Mouse (Mus musculus): ENCODE data around the gene Cabcoco1. TPM values are rescaled to one million over a fixed set of nuclear protein-coding genes. Genes with fewer than 3 reads are reported as not detected.

Cabcoco1 gene
- polyA plus RNA-seq (2014; fragmentation: Nextera tagmentation; extraction: Ambion mirVana) = 35.3 and 42.1 TPM in 2 replicates

- no peaks in the 10 kb centered on the region for H3K36me3 ChIP-seq (ENCODE audit: control insufficient read depth, insufficient read depth, low read length)
- WGBS = 6% methylated on average over 17 of the region's 17 CpGs
- peak within 1 kb of the TSS; percentile 76 for H3K4me2 ChIP-seq (ENCODE audit: low read length)
- ATAC-seq (ENCODE audit: insufficient number of reproducible peaks, insufficient read depth, low FRiP score, low read depth) = peak; percentile 20; the same call in 1 of the 2 replicates
- H3K9me3 ChIP-seq (ENCODE audit: control insufficient read depth, low read length) = no peaks in the 10 kb centered on the region
- H3K9ac ChIP-seq (ENCODE audit: low read length) = peak within 1 kb of the TSS; percentile 74
- peak within 1 kb of the TSS; percentile 48 to 49 for H3K4me3 ChIP-seq (ENCODE audit: control insufficient read depth in 1 of 2, insufficient read depth in 1 of 2, low read depth in 1 of 2, low read length in 2 of 2)
- H3K4me1 ChIP-seq (ENCODE audit: control insufficient read depth in 2 of 2, insufficient read depth in 2 of 2, low read length in 2 of 2) = peaks cover 7 to 18% of the 10 kb centered on the region in 2 experiments
- no peaks in the 10 kb centered on the region for H3K27me3 ChIP-seq (ENCODE audit: control insufficient read depth, insufficient read depth, low read length)
- H3K27ac ChIP-seq (replicated peaks in 1 of 2; ENCODE audit: control insufficient read depth in 1 of 2, insufficient read depth in 1 of 2, low read depth in 2 of 2, low read length in 2 of 2) = peak within 1 kb of the TSS; percentile 76 to 87
Observed at GRCm38 (mm10) chr10:68541139-68541942, at the start of gene Cabcoco1. Gene Cabcoco1, minus strand, starts transcription at chr10:68541896.

- ATAC-seq (ENCODE audit: insufficient number of reproducible peaks, insufficient read depth, low FRiP score, low read depth) = no peak
- Histone ChIP-seq H3K4me3 (ENCODE audit: control insufficient read depth in 1 of 2, insufficient read depth in 1 of 2, low read depth in 1 of 2, low read length in 2 of 2) (no peak overlapping the region), H3K36me3 (ENCODE audit: control insufficient read depth, insufficient read depth, low read length) (no peaks in the 10 kb centered on the region), H3K4me2 (ENCODE audit: low read length) (no peak overlapping the region), H3K27me3 (ENCODE audit: control insufficient read depth, insufficient read depth, low read length) (no peaks in the 10 kb centered on the region), H3K9me3 (ENCODE audit: control insufficient read depth, low read length) (no peaks in the 10 kb centered on the region), H3K4me1 (ENCODE audit: control insufficient read depth in 2 of 2, insufficient read depth in 2 of 2, low read length in 2 of 2) (no peaks in the 10 kb centered on the region), H3K9ac (ENCODE audit: low read length) (no peak overlapping the region), H3K27ac (replicated peaks in 1 of 2; ENCODE audit: control insufficient read depth in 1 of 2, insufficient read depth in 1 of 2, low read depth in 2 of 2, low read length in 2 of 2) (no peak overlapping the region)
- whole genome bisulfite sequencing = 81% methylated on average over 11 of the region's 11 CpGs
Observed at GRCm38 (mm10) chr10:68589530-68590252, 48.0 kb upstream of the Cabcoco1 start.

GRCm38 (mm10) chr10:68587416-68588040 lies 45.8 kb upstream of the Cabcoco1 start:
- WGBS = 71% methylated on average over 4 of the region's 4 CpGs
- Histone ChIP-seq H3K4me2 (ENCODE audit: low read length) (no peak overlapping the region), H3K9me3 (ENCODE audit: control insufficient read depth, low read length) (no peaks in the 10 kb centered on the region), H3K4me1 (ENCODE audit: control insufficient read depth in 2 of 2, insufficient read depth in 2 of 2, low read length in 2 of 2) (no peaks in the 10 kb centered on the region), H3K27ac (replicated peaks in 1 of 2; ENCODE audit: control insufficient read depth in 1 of 2, insufficient read depth in 1 of 2, low read depth in 2 of 2, low read length in 2 of 2) (no peak overlapping the region), H3K36me3 (ENCODE audit: control insufficient read depth, insufficient read depth, low read length) (no peaks in the 10 kb centered on the region), H3K27me3 (ENCODE audit: control insufficient read depth, insufficient read depth, low read length) (no peaks in the 10 kb centered on the region), H3K9ac (ENCODE audit: low read length) (no peak overlapping the region), H3K4me3 (ENCODE audit: control insufficient read depth in 1 of 2, insufficient read depth in 1 of 2, low read depth in 1 of 2, low read length in 2 of 2) (no peak overlapping the region)
- no peak for ATAC-seq (ENCODE audit: insufficient number of reproducible peaks, insufficient read depth, low FRiP score, low read depth)

GRCm38 (mm10) chr10:68577321-68577720 lies 35.6 kb upstream of the Cabcoco1 start:
- no peak overlapping the region for H3K4me2 ChIP-seq (ENCODE audit: low read length)
- H3K27ac ChIP-seq (replicated peaks in 1 of 2; ENCODE audit: control insufficient read depth in 1 of 2, insufficient read depth in 1 of 2, low read depth in 2 of 2, low read length in 2 of 2) = no peak overlapping the region
- no peaks in the 10 kb centered on the region; a peak in 1 of 4 replicates for H3K4me1 ChIP-seq (ENCODE audit: control insufficient read depth in 2 of 2, insufficient read depth in 2 of 2, low read length in 2 of 2)

GRCm38 (mm10) chr10:68568172-68568571 lies 26.5 kb upstream of the Cabcoco1 start:
- no peaks in the 10 kb centered on the region for H3K27me3 ChIP-seq (ENCODE audit: control insufficient read depth, insufficient read depth, low read length)
- H3K9ac ChIP-seq (ENCODE audit: low read length) = no peak overlapping the region
- ATAC-seq (ENCODE audit: insufficient number of reproducible peaks, insufficient read depth, low FRiP score, low read depth) = no peak
- H3K4me1 ChIP-seq (ENCODE audit: control insufficient read depth in 2 of 2, insufficient read depth in 2 of 2, low read length in 2 of 2) = no peaks in the 10 kb centered on the region
- peaks cover 3% of the 10 kb centered on the region; the same call in 1 of the 2 replicates for H3K9me3 ChIP-seq (ENCODE audit: control insufficient read depth, low read length)
- no peaks in the 10 kb centered on the region for H3K36me3 ChIP-seq (ENCODE audit: control insufficient read depth, insufficient read depth, low read length)
- H3K27ac ChIP-seq (replicated peaks in 1 of 2; ENCODE audit: control insufficient read depth in 1 of 2, insufficient read depth in 1 of 2, low read depth in 2 of 2, low read length in 2 of 2) = no peak overlapping the region
- H3K4me2 ChIP-seq (ENCODE audit: low read length) = no peak overlapping the region
- no peak overlapping the region for H3K4me3 ChIP-seq (ENCODE audit: control insufficient read depth in 1 of 2, insufficient read depth in 1 of 2, low read depth in 1 of 2, low read length in 2 of 2)

More at GRCm38 (mm10) chr10:68577321-68577720, 35.6 kb upstream of the Cabcoco1 start:
- 67% methylated on average over 9 of the region's 9 CpGs for whole genome bisulfite sequencing
- no peak overlapping the region for H3K4me3 ChIP-seq (ENCODE audit: control insufficient read depth in 1 of 2, insufficient read depth in 1 of 2, low read depth in 1 of 2, low read length in 2 of 2)
- no peak for ATAC-seq (ENCODE audit: insufficient number of reproducible peaks, insufficient read depth, low FRiP score, low read depth)
- no peak overlapping the region for H3K9ac ChIP-seq (ENCODE audit: low read length)
- H3K27me3 ChIP-seq (ENCODE audit: control insufficient read depth, insufficient read depth, low read length) = no peaks in the 10 kb centered on the region
- H3K36me3 ChIP-seq (ENCODE audit: control insufficient read depth, insufficient read depth, low read length) = no peaks in the 10 kb centered on the region
- H3K9me3 ChIP-seq (ENCODE audit: control insufficient read depth, low read length) = no peaks in the 10 kb centered on the region

- Histone ChIP-seq H3K36me3 (ENCODE audit: control insufficient read depth, insufficient read depth, low read length) (no peaks in the 10 kb centered on the region), H3K27me3 (ENCODE audit: control insufficient read depth, insufficient read depth, low read length) (no peaks in the 10 kb centered on the region), H3K9me3 (ENCODE audit: control insufficient read depth, low read length) (no peaks in the 10 kb centered on the region), H3K4me1 (ENCODE audit: control insufficient read depth in 2 of 2, insufficient read depth in 2 of 2, low read length in 2 of 2) (no peaks in the 10 kb centered on the region), H3K4me3 (ENCODE audit: control insufficient read depth in 1 of 2, insufficient read depth in 1 of 2, low read depth in 1 of 2, low read length in 2 of 2) (no peak overlapping the region), H3K9ac (ENCODE audit: low read length) (no peak overlapping the region), H3K4me2 (ENCODE audit: low read length) (no peak overlapping the region), H3K27ac (replicated peaks in 1 of 2; ENCODE audit: control insufficient read depth in 1 of 2, insufficient read depth in 1 of 2, low read depth in 2 of 2, low read length in 2 of 2) (no peak overlapping the region)
- 86% methylated on average over 5 of the region's 5 CpGs for WGBS
- ATAC-seq (ENCODE audit: insufficient number of reproducible peaks, insufficient read depth, low FRiP score, low read depth) = no peak
Observed at GRCm38 (mm10) chr10:68562344-68562743, 20.6 kb upstream of the Cabcoco1 start.

- no peak for ATAC-seq (ENCODE audit: insufficient number of reproducible peaks, insufficient read depth, low FRiP score, low read depth)
- H3K4me2 ChIP-seq (ENCODE audit: low read length) = no peak overlapping the region
Observed at GRCm38 (mm10) chr10:68558828-68559219, 17.1 kb upstream of the Cabcoco1 start.

More at GRCm38 (mm10) chr10:68558828-68559219, 17.1 kb upstream of the Cabcoco1 start:
- H3K9me3 ChIP-seq (ENCODE audit: control insufficient read depth, low read length) = no peaks in the 10 kb centered on the region
- H3K9ac ChIP-seq (ENCODE audit: low read length) = no peak overlapping the region
- H3K36me3 ChIP-seq (ENCODE audit: control insufficient read depth, insufficient read depth, low read length) = no peaks in the 10 kb centered on the region
- H3K27me3 ChIP-seq (ENCODE audit: control insufficient read depth, insufficient read depth, low read length) = no peaks in the 10 kb centered on the region
- peak overlapping the region in 1 of 2 experiments; percentile 58; a peak in 1 of 4 replicates for H3K27ac ChIP-seq (replicated peaks in 1 of 2; ENCODE audit: control insufficient read depth in 1 of 2, insufficient read depth in 1 of 2, low read depth in 2 of 2, low read length in 2 of 2)
- H3K4me1 ChIP-seq (ENCODE audit: control insufficient read depth in 2 of 2, insufficient read depth in 2 of 2, low read length in 2 of 2) = no peaks in the 10 kb centered on the region
- H3K4me3 ChIP-seq (ENCODE audit: control insufficient read depth in 1 of 2, insufficient read depth in 1 of 2, low read depth in 1 of 2, low read length in 2 of 2) = no peak overlapping the region
- WGBS = 60% methylated on average over 4 of the region's 4 CpGs
